Mouse (Mus musculus) G1E (cell line): ENCODE measurements around the gene Arl1.

Source experiments
- CTCF ChIP-seq: IDR thresholded peaks from 2 replicates; pipeline ENCODE4 v1.5.1; 2012; ENCODE audit warnings: low read depth, low read length, inconsistent platforms, mixed read lengths
- GATA2 ChIP-seq: IDR thresholded peaks from 2 replicates; pipeline ENCODE4 v1.6.1; 2012; ENCODE audit warnings: low read depth, low read length, inconsistent platforms, borderline replicate concordance
- POLR2AphosphoS5 ChIP-seq: IDR thresholded peaks from 2 replicates; pipeline ENCODE4 v1.6.1; 2012; ENCODE audit warnings: low read depth, low read length, inconsistent platforms; ENCODE audit not compliant: insufficient replicate concordance
- TAL1 ChIP-seq: conservative IDR thresholded peaks from 2 replicates; pipeline ENCODE4 v1.6.1; 2012; ENCODE audit warnings: low read depth, low read length, inconsistent platforms, mixed read lengths

DNA sequence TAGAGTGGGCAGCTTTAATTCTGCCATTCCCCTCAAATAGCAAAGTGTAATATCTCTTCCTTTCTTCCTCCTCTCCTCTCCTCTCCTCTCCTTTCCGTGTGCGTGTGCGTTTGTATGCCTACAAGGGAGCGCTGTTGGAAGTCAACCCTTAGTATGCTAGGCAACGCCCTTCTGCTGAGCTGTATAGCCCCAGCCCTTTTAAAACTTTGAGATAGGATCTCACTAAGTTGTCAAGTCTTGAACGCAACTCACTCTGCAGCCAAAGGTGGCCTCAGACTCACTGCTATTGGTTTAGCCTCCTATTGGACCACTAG is 1.6 kb downstream of the Arl1 start:
- TF ChIP-seq POLR2AphosphoS5, result no peak
- no peak for TF ChIP-seq CTCF
- no peak for TF ChIP-seq GATA2
- TF ChIP-seq TAL1, result no peak
